Mouse (Mus musculus) cerebellum, adult 2 months (tissue): Measurements from ENCODE around the gene Akr1c19.

Experiments
- CTCF ChIP-seq: fragments of 200-500 bp; IDR thresholded peaks from 2 replicates; pipeline ENCODE4 v1.5.1; 2011; ENCODE audit warnings: low read depth, mild to moderate bottlenecking, control low read depth, low read length, moderate library complexity, borderline replicate concordance; ENCODE audit not compliant: insufficient read depth
- POLR2A ChIP-seq: fragments of 200-500 bp; IDR thresholded peaks from 2 replicates; pipeline ENCODE4 v1.6.1; 2011; ENCODE audit warnings: low read length, control low read depth, borderline replicate concordance; ENCODE audit not compliant: insufficient read depth

DNA sequence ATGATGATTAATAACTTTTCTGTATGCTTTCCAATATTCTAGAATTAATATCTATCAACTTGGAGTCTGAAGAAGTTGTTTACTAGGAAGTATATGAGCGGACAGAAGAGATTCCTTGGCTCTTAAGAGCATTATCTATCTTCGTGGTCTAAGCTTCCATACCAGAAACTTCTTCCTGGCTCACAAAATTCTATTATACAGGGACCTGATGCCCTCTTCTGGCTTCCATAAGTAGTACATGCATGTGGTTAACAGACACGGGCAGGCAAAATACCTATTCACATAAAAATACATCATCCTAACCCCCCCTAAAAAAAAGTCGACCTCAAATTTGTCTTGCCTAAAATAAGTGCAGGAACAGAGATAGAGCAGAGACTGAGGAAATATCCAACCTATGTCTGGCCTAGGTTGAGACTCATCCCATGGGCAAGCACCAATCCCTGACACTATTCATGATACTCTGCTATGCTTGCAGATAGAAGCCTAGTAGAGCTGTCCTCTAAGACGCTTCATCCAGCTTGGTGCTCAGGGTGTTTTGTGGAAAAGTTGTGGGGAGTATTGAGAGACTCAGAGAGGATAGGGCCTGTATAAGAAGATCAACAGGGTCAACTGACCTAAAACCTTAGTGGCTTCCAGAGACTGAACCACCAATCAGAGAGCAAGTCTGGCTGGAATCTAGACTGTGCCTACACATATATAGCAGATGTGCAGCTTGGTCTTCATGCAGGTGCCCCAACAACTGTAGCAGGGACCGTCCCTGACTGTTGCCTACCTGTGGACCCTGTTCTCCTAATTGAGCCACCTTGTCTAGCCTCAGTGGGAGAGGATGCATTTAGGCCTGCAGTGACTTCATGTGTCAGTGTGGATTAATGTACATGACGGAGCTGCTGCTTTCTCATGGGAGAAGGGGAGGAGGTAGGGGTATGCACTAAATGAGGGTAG is 53.2 kb downstream of the Akr1c19 start:
- TF ChIP-seq CTCF: no peak
- no peak for TF ChIP-seq POLR2A
